Mouse (Mus musculus) kidney, adult 2 months (tissue): ENCODE data around the gene Olfr697. TPM values are rescaled to one million over a fixed set of nuclear protein-coding genes. Genes with fewer than 3 reads are reported as not detected.
"Not testable (repeated sequence)": the region's sequence is repeated elsewhere in the genome, so short reads cannot be mapped to it uniquely, and the experiment has no call there.

Source experiments
- DNase-seq: peaks from one replicate; pipeline ENCODE4 v3.0.0; 2021
- H3K27ac ChIP-seq: fragments of 200-500 bp; 2 replicates; pipeline ENCODE4 v1.5.1; 2012; ENCODE audit warnings: low read depth, low read length, control low read depth, inconsistent platforms; ENCODE audit not compliant: insufficient read depth
- H3K27me3 ChIP-seq: fragments of 200-500 bp; replicated peaks from 2 replicates; pipeline ENCODE4 v1.6.1; 2012; ENCODE audit warnings: mild to moderate bottlenecking, moderate library complexity, low read length, inconsistent platforms; ENCODE audit not compliant: control insufficient read depth, insufficient read depth
- H3K36me3 ChIP-seq: fragments of 200-500 bp; 2 replicates; pipeline ENCODE4 v1.6.1; 2012; ENCODE audit warnings: mild to moderate bottlenecking, moderate library complexity, low read length, inconsistent platforms; ENCODE audit not compliant: control insufficient read depth, insufficient read depth
- H3K4me1 ChIP-seq: fragments of 200-500 bp; 2 replicates; pipeline ENCODE4 v1.6.1; 2011; ENCODE audit warnings: low read length; ENCODE audit not compliant: control insufficient read depth, insufficient read depth
- H3K4me3 ChIP-seq: fragments of 200-500 bp; 2 replicates; pipeline ENCODE4 v1.5.1; 2011; ENCODE audit warnings: mild to moderate bottlenecking, low read depth, low read length, control low read depth; ENCODE audit not compliant: insufficient read depth
- CTCF ChIP-seq: fragments of 200-500 bp; conservative IDR thresholded peaks from 2 replicates; pipeline ENCODE4 v1.5.1; 2011; ENCODE audit warnings: low read depth, mild to moderate bottlenecking, control low read depth, low read length, moderate library complexity, mixed read lengths; ENCODE audit not compliant: insufficient read depth, insufficient read length
- POLR2A ChIP-seq: fragments of 200-500 bp; IDR thresholded peaks from one replicate; pipeline ENCODE4 v1.6.1; 2011; ENCODE audit warnings: low read depth, low read length, control low read depth
- WGBS: fragments of 180-500 bp; shearing (Covaris S2); methylation state at CpG from one replicate; pipeline ENCODE4 v1.1.7; 2018; 5-methylcytosine and 5-hydroxymethylcytosine counted together
- polyA plus RNA-seq: library from polyadenylated mRNA; depleted of rRNA; stranded (reverse); fragments of >200 nt; gene quantifications from 2 replicates; pipeline ENCODE4 v1.2.3, GENCODE M21; 2012; rRNA removed

Gene Olfr697
- polyA plus RNA-seq, result not detected in 2 replicates

DNA sequence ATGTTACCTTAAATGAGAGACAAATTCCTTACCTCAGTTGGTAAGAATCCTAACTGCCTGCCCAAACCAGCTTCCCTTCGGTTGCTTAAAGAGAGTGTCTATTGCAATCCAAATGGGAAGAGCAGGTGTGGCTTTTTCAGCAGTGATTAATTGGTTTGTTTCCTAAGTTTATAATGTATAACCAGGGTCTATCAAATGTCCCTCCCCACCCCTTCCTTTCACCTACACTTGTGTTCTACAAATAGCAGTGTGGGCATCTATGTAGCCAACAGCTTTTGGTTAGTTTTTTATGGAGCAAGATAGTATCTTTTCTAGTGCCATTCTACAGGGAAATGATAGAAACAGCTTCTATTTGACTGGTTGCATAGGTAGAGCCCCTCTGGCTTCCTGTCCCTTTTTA is at the start of gene Olfr697:
Olfr697 (minus strand) TSS at position 101 of the 400 bp plus-strand sequence.
- H3K27me3 ChIP-seq, result no peaks in the 10 kb centered on the region
- WGBS, result 67% methylated on average over 1 of the region's 1 CpGs
- DNase-seq, result no peak
- no peaks in the 10 kb centered on the region for H3K4me1 ChIP-seq
- no peaks in the 10 kb centered on the region for H3K36me3 ChIP-seq
- H3K4me3 ChIP-seq, result no peak within 1 kb of the TSS
- H3K27ac ChIP-seq, result no peak within 1 kb of the TSS
- TF ChIP-seq POLR2A (no peak), CTCF (no peak)

DNA sequence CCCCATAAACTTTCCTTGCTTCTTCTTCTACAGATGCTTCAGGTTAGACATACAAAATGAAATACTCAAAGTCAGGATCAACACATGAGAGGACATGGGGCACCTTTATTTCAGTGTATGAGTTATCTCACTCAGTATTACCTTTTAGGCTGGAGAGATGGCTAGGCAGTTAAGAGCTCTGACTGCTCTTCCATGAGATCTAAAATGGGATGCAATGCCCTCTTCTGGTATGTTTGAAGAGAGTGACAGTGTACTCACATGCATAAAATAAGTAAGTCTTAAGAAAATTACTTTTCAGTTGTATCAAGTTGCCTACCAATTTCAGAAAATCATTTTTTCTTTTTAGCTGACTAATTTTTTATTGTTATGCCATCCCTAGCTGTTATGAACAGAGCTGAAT is 46.1 kb upstream of the Olfr697 start:
- no peaks in the 10 kb centered on the region for H3K4me1 ChIP-seq
- no peak for TF ChIP-seq POLR2A
- no peak for TF ChIP-seq CTCF
- no peaks in the 10 kb centered on the region for H3K36me3 ChIP-seq
- no peak for DNase-seq
- H3K27ac ChIP-seq, result no peak overlapping the region
- no peak overlapping the region for H3K4me3 ChIP-seq
- no peaks in the 10 kb centered on the region for H3K27me3 ChIP-seq

DNA sequence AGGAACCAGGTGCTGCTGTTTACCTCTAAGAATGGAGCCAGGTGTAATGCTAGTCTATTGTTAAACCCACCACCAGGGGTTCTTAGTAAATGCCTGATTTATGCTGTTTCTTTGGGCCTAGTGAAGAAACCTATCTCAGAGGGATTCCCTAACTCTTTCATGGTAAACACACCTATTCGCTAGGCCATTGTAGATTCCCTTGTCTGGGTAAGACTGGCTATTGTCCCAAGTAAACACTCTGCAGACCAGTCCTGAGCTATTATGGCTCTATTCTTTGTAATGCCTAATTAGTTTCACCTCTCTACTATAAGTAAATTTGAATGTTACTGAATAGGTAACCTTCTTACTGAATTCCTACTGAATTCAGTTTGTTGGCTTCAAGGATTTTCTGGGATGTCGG is 18.8 kb upstream of the Olfr697 start:
- not testable (repeated sequence) for H3K4me1 ChIP-seq, DNase-seq, H3K36me3 ChIP-seq, H3K4me3 ChIP-seq, H3K27ac ChIP-seq, H3K27me3 ChIP-seq
- 96% methylated on average over 2 of the region's 2 CpGs for WGBS

DNA sequence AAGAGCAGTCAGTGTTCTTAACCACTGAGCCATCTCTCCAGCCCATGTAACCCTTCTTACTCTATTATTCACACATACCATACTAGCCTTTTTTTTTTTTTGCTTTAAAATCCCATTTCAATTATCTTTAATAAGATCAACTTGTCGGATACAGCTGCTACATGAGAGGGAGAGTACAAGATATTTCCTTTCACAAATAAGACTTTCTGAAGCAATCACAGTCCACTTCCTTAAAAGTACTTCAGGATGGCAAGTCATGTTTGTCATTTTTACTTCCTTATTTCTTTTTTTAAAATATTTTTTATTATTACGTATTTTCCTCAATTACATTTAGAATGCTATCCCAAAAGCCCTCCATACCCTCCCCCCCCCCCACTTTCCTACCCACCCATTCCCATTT is 16.6 kb upstream of the Olfr697 start:
- H3K36me3 ChIP-seq, result no peaks in the 10 kb centered on the region
- no peaks in the 10 kb centered on the region for H3K27me3 ChIP-seq
- DNase-seq, result no peak
- no peak overlapping the region for H3K27ac ChIP-seq
- no peak for TF ChIP-seq POLR2A
- TF ChIP-seq CTCF, result no peak
- H3K4me1 ChIP-seq, result no peaks in the 10 kb centered on the region
- WGBS, result 85% methylated on average over 2 of the region's 2 CpGs
- H3K4me3 ChIP-seq, result no peak overlapping the region

DNA sequence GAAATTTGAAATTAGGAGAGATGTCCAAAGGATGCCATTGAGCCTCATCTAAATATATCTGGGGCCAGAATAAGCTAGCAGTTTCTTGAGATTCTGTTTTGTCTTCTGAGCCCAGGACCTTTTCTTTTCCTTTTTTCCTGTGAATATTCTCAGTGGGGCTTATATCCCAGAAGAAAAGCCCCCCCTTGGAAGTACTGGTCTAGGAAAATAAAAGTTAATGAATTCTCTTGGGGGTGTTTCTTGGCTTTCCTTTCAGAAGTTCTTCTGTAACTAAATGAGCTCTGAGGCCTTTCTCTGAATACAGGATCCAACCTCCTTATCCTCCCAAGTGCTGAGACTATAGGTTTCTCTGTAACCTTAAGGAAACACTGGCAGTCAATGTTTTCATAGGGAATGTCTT is 13.1 kb upstream of the Olfr697 start, which contains the start of gene Olfr698:
Olfr698 (minus strand) TSS at position 101 of the 400 bp plus-strand sequence.
- TF ChIP-seq CTCF, result no peak
- no peak for TF ChIP-seq POLR2A
- no peak for DNase-seq
- H3K36me3 ChIP-seq, result no peaks in the 10 kb centered on the region
- no peaks in the 10 kb centered on the region for H3K4me1 ChIP-seq
- H3K4me3 ChIP-seq, result no peak within 1 kb of the TSS
- no peak within 1 kb of the TSS for H3K27ac ChIP-seq
- no peaks in the 10 kb centered on the region for H3K27me3 ChIP-seq

DNA sequence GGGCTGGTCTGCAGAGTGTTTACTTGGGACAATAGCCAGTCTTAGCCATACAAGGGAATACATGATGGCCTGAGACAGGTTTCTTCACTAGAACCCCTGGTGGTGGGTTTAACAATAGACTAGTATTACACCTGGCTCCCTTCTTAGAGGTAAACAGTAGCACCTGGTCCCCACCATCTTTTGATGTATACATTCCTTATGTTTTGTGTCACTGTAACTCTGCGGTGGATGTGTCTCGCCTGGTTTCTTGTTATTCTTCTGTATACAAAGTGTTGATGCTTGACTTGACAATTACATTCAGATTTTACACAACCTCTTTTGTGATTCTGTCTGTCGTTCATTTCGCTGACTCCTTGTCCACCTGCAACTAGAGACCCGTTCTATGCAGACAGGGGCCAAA is 3.6 kb upstream of the Olfr697 start:
- no peak for TF ChIP-seq CTCF
- no peak for TF ChIP-seq POLR2A
- Histone ChIP-seq H3K27ac (no peak overlapping the region), H3K27me3 (no peaks in the 10 kb centered on the region; the same call in 1 of the 2 replicates), H3K36me3 (no peaks in the 10 kb centered on the region), H3K4me3 (no peak overlapping the region), H3K4me1 (no peaks in the 10 kb centered on the region)
- DNase-seq, result no peak
- 93% methylated on average over 5 of the region's 5 CpGs for WGBS

DNA sequence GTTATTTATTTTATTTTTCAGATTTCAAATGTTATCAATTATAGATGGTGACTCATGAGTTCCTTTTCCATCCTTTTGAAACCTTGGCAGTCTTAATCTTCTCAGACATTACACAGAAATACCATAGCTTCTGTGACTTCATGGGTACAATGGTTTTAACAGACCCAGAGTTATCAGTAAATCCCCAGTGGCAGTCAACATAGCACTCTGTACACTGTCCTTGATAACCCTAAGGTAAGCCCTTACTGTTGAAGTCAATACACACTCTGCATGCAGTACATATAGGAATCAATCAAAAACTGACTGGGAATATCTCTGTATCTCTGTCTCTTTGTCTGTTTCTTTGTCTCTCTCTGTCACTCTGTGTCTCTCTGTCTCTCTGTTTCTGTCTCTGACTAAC is 5.2 kb downstream of the Olfr697 start:
- H3K4me3 ChIP-seq, result no peak overlapping the region
- no peaks in the 10 kb centered on the region for H3K36me3 ChIP-seq
- H3K4me1 ChIP-seq, result no peaks in the 10 kb centered on the region
- H3K27me3 ChIP-seq, result no peaks in the 10 kb centered on the region
- TF ChIP-seq CTCF (no peak), POLR2A (no peak)
- no peak for DNase-seq
- H3K27ac ChIP-seq, result no peak overlapping the region

DNA sequence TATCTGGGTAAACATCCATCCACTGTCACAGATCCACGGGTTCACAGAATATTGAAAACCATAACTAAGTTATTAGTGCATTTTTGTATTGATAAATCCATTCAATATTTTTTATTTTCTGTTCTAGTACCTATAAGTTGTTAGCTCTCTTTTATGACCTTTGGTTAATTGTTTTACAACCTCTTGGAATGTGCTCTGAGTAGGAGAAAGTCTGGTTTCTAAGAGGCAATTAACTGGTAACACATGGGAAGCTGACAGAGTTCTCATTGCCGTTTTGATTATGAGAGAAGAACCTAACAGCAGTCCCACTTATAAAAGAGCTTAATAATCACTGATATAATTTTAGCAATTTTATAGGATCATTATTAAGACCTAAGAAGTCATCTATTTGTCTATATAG is 8.5 kb downstream of the Olfr697 start:
- no peak overlapping the region for H3K4me3 ChIP-seq
- no peak for TF ChIP-seq POLR2A
- TF ChIP-seq CTCF, result no peak
- no peaks in the 10 kb centered on the region for H3K27me3 ChIP-seq
- H3K36me3 ChIP-seq, result no peaks in the 10 kb centered on the region
- H3K4me1 ChIP-seq, result no peaks in the 10 kb centered on the region
- no peak overlapping the region for H3K27ac ChIP-seq
- DNase-seq, result no peak
- 40% methylated on average over 2 of the region's 2 CpGs for WGBS

DNA sequence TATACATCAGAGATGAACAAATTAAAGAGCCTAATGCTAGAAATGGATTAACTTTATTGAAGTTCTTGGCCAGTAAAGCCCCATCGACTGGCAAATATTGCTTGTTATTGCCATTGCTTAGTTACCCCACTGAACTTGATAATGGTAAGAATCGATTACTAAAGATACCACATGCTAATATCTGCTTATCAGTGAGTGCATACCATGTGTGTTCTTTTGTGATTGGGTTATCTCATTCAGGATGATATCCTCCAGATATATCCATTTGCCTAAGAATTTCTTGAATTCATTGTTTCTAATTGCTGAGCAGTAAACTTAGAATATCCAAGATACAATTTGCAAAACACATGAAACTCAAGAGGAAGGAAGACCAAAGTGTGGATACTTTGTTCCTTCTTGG is 16.6 kb downstream of the Olfr697 start:
- DNase-seq, H3K36me3 ChIP-seq, H3K4me3 ChIP-seq, H3K27me3 ChIP-seq, H3K27ac ChIP-seq, H3K4me1 ChIP-seq: not testable (repeated sequence)
- whole genome bisulfite sequencing, result 91% methylated on average over 2 of the region's 2 CpGs
